7 mouse cellular contexts compared by ENCODE assay signal in genomic region chrX:170000642-170001387, GRCm38 (mm10). TPM values are rescaled to one million over a fixed set of nuclear protein-coding genes. Genes with fewer than 3 reads are reported as not detected.
DNase-seq lines count a peak whose midpoint lies in the region; ATAC-seq lines count a peak whose summit lies in the region.
"Not testable (repeated sequence)": the region's sequence is repeated elsewhere in the genome, so short reads cannot be mapped to it uniquely, and the experiment has no call there.

No protein-coding gene starts in this region.

- H3K9me3 ChIP-seq in ES-E14 (ENCODE audit: control insufficient read depth, insufficient read depth, low read depth, low read length); limb, embryonic 10.5 days (replicated peaks); neural tube, embryonic 11.5 days (ENCODE audit: control insufficient read depth, low read length): not testable (repeated sequence)
- peaks cover 26% of the 10 kb centered on the region for H3K9me3 ChIP-seq in forebrain, embryonic 10.5 days
- H3K9me3 ChIP-seq in midbrain, embryonic 10.5 days (replicated peaks), result peaks cover 19% of the 10 kb centered on the region

- DNase-seq in ES-E14 (ENCODE audit: low read depth, low spot score), result peak; percentile 55
- peak; percentile 52 for DNase-seq in cerebellum, adult 11-12 months
- peak; percentile 33 for DNase-seq in forebrain, embryonic 10.5 days (ENCODE audit: extremely low spot score, low spot score)
- DNase-seq in heart, postnatal 4 days, result peak; percentile 30
- DNase-seq in limb, embryonic 10.5 days (ENCODE audit: low spot score), result peak; percentile 31
- peak; percentile 44 for DNase-seq in midbrain, embryonic 10.5 days (ENCODE audit: low spot score)
- DNase-seq in neural tube, embryonic 11.5 days (ENCODE audit: low spot score), result peak; percentile 1

- peak overlapping the region; percentile 50 for H3K27ac ChIP-seq in ES-E14 (ENCODE audit: insufficient read depth, low read depth, low read length, poor library complexity, severe bottlenecking)
- peak overlapping the region; percentile 77 for H3K27ac ChIP-seq in forebrain, embryonic 10.5 days
- peak overlapping the region; percentile 1; the same call in 1 of the 2 replicates for H3K27ac ChIP-seq in limb, embryonic 10.5 days
- peak overlapping the region; percentile 73 for H3K27ac ChIP-seq in midbrain, embryonic 10.5 days (replicated peaks)
- H3K27ac ChIP-seq in neural tube, embryonic 11.5 days (ENCODE audit: low read depth, low read length), result not testable (repeated sequence)

- H3K4me3 ChIP-seq in ES-E14 (ENCODE audit: insufficient read depth in 1 of 2, low read depth in 1 of 2, low read length in 2 of 2, poor library complexity in 1 of 2, severe bottlenecking in 1 of 2); forebrain, embryonic 10.5 days; limb, embryonic 10.5 days; midbrain, embryonic 10.5 days; neural tube, embryonic 11.5 days (ENCODE audit: low read depth, low read length): not testable (repeated sequence)

- not testable (repeated sequence) for H3K27me3 ChIP-seq in forebrain, embryonic 10.5 days (ENCODE audit: poor library complexity, severe bottlenecking); limb, embryonic 10.5 days (ENCODE audit: low read depth, poor library complexity, severe bottlenecking); midbrain, embryonic 10.5 days (ENCODE audit: low read depth, poor library complexity, severe bottlenecking); neural tube, embryonic 11.5 days (ENCODE audit: control insufficient read depth, insufficient read depth, low read length)

- H3K4me2 ChIP-seq in neural tube, embryonic 11.5 days (ENCODE audit: low read depth), result not testable (repeated sequence)

- in situ Hi-C loops in ES-E14 (cut with MboI; ENCODE audit: low sequenced_read_pairs in 2 of 2, unreplicated experiment in 2 of 2), result not testable (repeated sequence)

- peaks cover 6 to 16% of the 10 kb centered on the region in 2 experiments; a peak in 3 of 4 replicates for H3K4me1 ChIP-seq in ES-E14 (ENCODE audit: control insufficient read depth in 2 of 2, insufficient read depth in 2 of 2, low read length in 2 of 2, poor library complexity in 1 of 2)
- peaks cover 26% of the 10 kb centered on the region for H3K4me1 ChIP-seq in forebrain, embryonic 10.5 days
- H3K4me1 ChIP-seq in limb, embryonic 10.5 days; neural tube, embryonic 11.5 days (ENCODE audit: control insufficient read depth, insufficient read depth, low read length): not testable (repeated sequence)
- H3K4me1 ChIP-seq in midbrain, embryonic 10.5 days, result peaks cover 15% of the 10 kb centered on the region

- not testable (repeated sequence) for H3K36me3 ChIP-seq in ES-E14 (ENCODE audit: control insufficient read depth, insufficient read depth, low read length, poor library complexity, severe bottlenecking); forebrain, embryonic 10.5 days (replicated peaks); limb, embryonic 10.5 days; midbrain, embryonic 10.5 days; neural tube, embryonic 11.5 days (ENCODE audit: control insufficient read depth, insufficient read depth, low read length)

- 43% methylated on average over 6 of the region's 6 CpGs for WGBS in forebrain, embryonic 10.5 days
- WGBS in limb, embryonic 10.5 days, result 46% methylated on average over 6 of the region's 6 CpGs
- WGBS in midbrain, embryonic 10.5 days, result 42% methylated on average over 6 of the region's 6 CpGs
- 36% methylated on average over 6 of the region's 6 CpGs for WGBS in neural tube, embryonic 11.5 days

- peak overlapping the region; percentile 4; the same call in 1 of the 2 replicates for H3K9ac ChIP-seq in ES-E14 (ENCODE audit: insufficient read depth, low read depth, low read length, poor library complexity, severe bottlenecking)
- H3K9ac ChIP-seq in neural tube, embryonic 11.5 days (ENCODE audit: low read length), result not testable (repeated sequence)

- not testable (repeated sequence) for ATAC-seq in neural tube, embryonic 11.5 days (ENCODE audit: insufficient read depth, low FRiP score, low TSS enrichment)

RNA-seq across cellular contexts. Expression of gene Gm21887, which starts 8.6 kb away (rescaled TPM):
- total RNA-seq in ES-E14 (2012; rRNA removed), result 165 and 322 TPM in 2 replicates
- polyA plus RNA-seq in forebrain, embryonic 10.5 days (2016; fragmentation: Nextera tagmentation; extraction: Ambion mirVana), result 249 and 311 TPM in 2 replicates
- 100 to 1,000 TPM in 1 of 2 experiments, 10 to 100 TPM in 1; 99.1 to 109 TPM for total RNA-seq in heart, postnatal 4 days (2021)
- 253 and 254 TPM in 2 replicates for polyA plus RNA-seq in limb, embryonic 10.5 days (2016; fragmentation: Nextera tagmentation; extraction: Ambion mirVana)
- 224 and 306 TPM in 2 replicates for polyA plus RNA-seq in midbrain, embryonic 10.5 days (2016; fragmentation: Nextera tagmentation; extraction: Ambion mirVana)
- 214 and 267 TPM in 2 replicates for polyA plus RNA-seq in neural tube, embryonic 11.5 days (2014; fragmentation: Nextera tagmentation; extraction: Ambion mirVana)

Comparison
In these comparisons a context has a peak if more than half of its experiments do, and no peak if none do; other contexts are left out.
1. DNase-seq: peak in every context shown above with its lines; median percentile 55 in ES-E14; 52 in cerebellum, adult 11-12 months; 44 in midbrain, embryonic 10.5 days; 33 in forebrain, embryonic 10.5 days; 31 in limb, embryonic 10.5 days; 30 in heart, postnatal 4 days; 1 in neural tube, embryonic 11.5 days.